Mouse (Mus musculus): ENCODE results near the gene Gstp2. TPM values are rescaled to one million over a fixed set of nuclear protein-coding genes. Genes with fewer than 3 reads are reported as not detected.

The Gstp2 gene
- polyA plus RNA-seq (2012; fragmentation: generic; extraction: Trizol) = 6.7 TPM

GRCm38 (mm10) chr19:4045966-4046865, at the start of gene Gstp2:
Gene Gstp2, minus strand, starts transcription at chr19:4046023.
- no peak for TF ChIP-seq REST (IDR thresholded peaks at IDR 0.05; ENCODE audit: insufficient read depth, insufficient read length)
- TF ChIP-seq TCF3 (IDR thresholded peaks at IDR 0.05; ENCODE audit: insufficient read length, low read depth) = no peak
- TF ChIP-seq MAX (IDR thresholded peaks at IDR 0.05; ENCODE audit: low read depth) = no peak
- TF ChIP-seq POLR2A (IDR thresholded peaks at IDR 0.05; ENCODE audit: insufficient read length, low read depth) = peak; percentile 31
- TF ChIP-seq POLR2AphosphoS2 (IDR thresholded peaks at IDR 0.05; ENCODE audit: insufficient read length, low read depth) = no peak
- TF ChIP-seq MYOG (IDR thresholded peaks at IDR 0.05; ENCODE audit: control insufficient read depth in 1 of 3, insufficient read depth in 1 of 3, insufficient read length in 2 of 3, low read depth in 2 of 3) = peak in 1 of 3 experiments; percentile 21
- no peak for TF ChIP-seq USF1 (IDR thresholded peaks at IDR 0.05; ENCODE audit: low read depth)
- TF ChIP-seq E2F4 (IDR thresholded peaks at IDR 0.05; ENCODE audit: insufficient read depth) = no peak
- no peak for TF ChIP-seq SRF (IDR thresholded peaks at IDR 0.05; ENCODE audit: control insufficient read depth, insufficient read length, low read depth)
- 0 out of 2 replicates have a peak, but pooled peaks have one; percentile 20 for TF ChIP-seq CEBPB (IDR thresholded peaks at IDR 0.05; ENCODE audit: insufficient read depth, poor library complexity, severe bottlenecking)
- no peak for TF ChIP-seq TCF12 (IDR thresholded peaks at IDR 0.05; ENCODE audit: insufficient read depth, poor library complexity, severe bottlenecking)
- peak in 1 of 3 experiments; percentile 67 for TF ChIP-seq MYOD1 (IDR thresholded peaks at IDR 0.05; ENCODE audit: control insufficient read depth in 1 of 3, insufficient read length in 2 of 3, low read depth in 2 of 3)
- Histone ChIP-seq H3K4me3 (no peak within 1 kb of the TSS), H3ac (ENCODE audit: control insufficient read depth, insufficient read length) (no peak within 1 kb of the TSS), H3K27me3 (ENCODE audit: control insufficient read depth, insufficient read depth, insufficient read length) (no peaks in the 10 kb centered on the region), H3K79me2 (ENCODE audit: control insufficient read depth, insufficient read depth) (no peaks in the 10 kb centered on the region), H3K4me2 (ENCODE audit: low read depth) (peak within 1 kb of the TSS; percentile 48), H3K36me3 (ENCODE audit: control insufficient read depth, insufficient read depth) (no peaks in the 10 kb centered on the region)

- TF ChIP-seq CEBPB (IDR thresholded peaks at IDR 0.05; ENCODE audit: insufficient read depth, poor library complexity, severe bottlenecking) (peak; percentile 63; the same call in 1 of the 2 replicates), SRF (IDR thresholded peaks at IDR 0.05; ENCODE audit: control insufficient read depth, insufficient read length, low read depth) (no peak)
- H3K4me3 ChIP-seq = no peak overlapping the region
- H3ac ChIP-seq (ENCODE audit: control insufficient read depth, insufficient read length) = no peak overlapping the region
- H3K79me2 ChIP-seq (ENCODE audit: control insufficient read depth, insufficient read depth) = peaks cover 11% of the 10 kb centered on the region
- H3K4me2 ChIP-seq (ENCODE audit: low read depth) = peak overlapping the region; percentile 70
- no peaks in the 10 kb centered on the region for H3K27me3 ChIP-seq (ENCODE audit: control insufficient read depth, insufficient read depth, insufficient read length)
- no peaks in the 10 kb centered on the region for H3K36me3 ChIP-seq (ENCODE audit: control insufficient read depth, insufficient read depth)
Measured at GRCm38 (mm10) chr19:4094774-4095303, 49.0 kb upstream of the Gstp2 start.

GRCm38 (mm10) chr19:4094348-4094747, 48.5 kb upstream of the Gstp2 start:
- no peaks in the 10 kb centered on the region for H3K36me3 ChIP-seq (ENCODE audit: control insufficient read depth, insufficient read depth)
- H3K4me2 ChIP-seq (ENCODE audit: low read depth) = peak overlapping the region; percentile 70
- TF ChIP-seq POLR2AphosphoS2 (IDR thresholded peaks at IDR 0.05; ENCODE audit: insufficient read length, low read depth) = no peak
- TF ChIP-seq REST (IDR thresholded peaks at IDR 0.05; ENCODE audit: insufficient read depth, insufficient read length) = no peak
- TF ChIP-seq TCF12 (IDR thresholded peaks at IDR 0.05; ENCODE audit: insufficient read depth, poor library complexity, severe bottlenecking) = peak; percentile 44
- no peak for TF ChIP-seq CEBPB (IDR thresholded peaks at IDR 0.05; ENCODE audit: insufficient read depth, poor library complexity, severe bottlenecking)
- TF ChIP-seq MYOD1 (IDR thresholded peaks at IDR 0.05; ENCODE audit: control insufficient read depth in 1 of 3, insufficient read length in 2 of 3, low read depth in 2 of 3) = peak; percentile 59 to 91 (median 75)
- TF ChIP-seq POLR2A (IDR thresholded peaks at IDR 0.05; ENCODE audit: insufficient read length, low read depth) = peak; percentile 23
- peak; percentile 3 to 87 (median 83) for TF ChIP-seq MYOG (IDR thresholded peaks at IDR 0.05; ENCODE audit: control insufficient read depth in 1 of 3, insufficient read depth in 1 of 3, insufficient read length in 2 of 3, low read depth in 2 of 3)
- H3K79me2 ChIP-seq (ENCODE audit: control insufficient read depth, insufficient read depth) = peaks cover 11% of the 10 kb centered on the region
- no peak overlapping the region for H3ac ChIP-seq (ENCODE audit: control insufficient read depth, insufficient read length)
- H3K4me3 ChIP-seq = no peak overlapping the region
- H3K27me3 ChIP-seq (ENCODE audit: control insufficient read depth, insufficient read depth, insufficient read length) = no peaks in the 10 kb centered on the region

- Histone ChIP-seq H3K36me3 (ENCODE audit: control insufficient read depth, insufficient read depth) (no peaks in the 10 kb centered on the region), H3K4me3 (no peak overlapping the region), H3ac (ENCODE audit: control insufficient read depth, insufficient read length) (no peak overlapping the region), H3K4me2 (ENCODE audit: low read depth) (peak overlapping the region; percentile 70), H3K79me2 (ENCODE audit: control insufficient read depth, insufficient read depth) (peaks cover 11% of the 10 kb centered on the region), H3K27me3 (ENCODE audit: control insufficient read depth, insufficient read depth, insufficient read length) (no peaks in the 10 kb centered on the region)
- TF ChIP-seq POLR2A (IDR thresholded peaks at IDR 0.05; ENCODE audit: insufficient read length, low read depth) (peak; percentile 9), POLR2AphosphoS2 (IDR thresholded peaks at IDR 0.05; ENCODE audit: insufficient read length, low read depth) (no peak)
Measured at GRCm38 (mm10) chr19:4093772-4094171, 47.9 kb upstream of the Gstp2 start.

- no peaks in the 10 kb centered on the region for H3K27me3 ChIP-seq (ENCODE audit: control insufficient read depth, insufficient read depth, insufficient read length)
- H3K36me3 ChIP-seq (ENCODE audit: control insufficient read depth, insufficient read depth) = no peaks in the 10 kb centered on the region
- H3ac ChIP-seq (ENCODE audit: control insufficient read depth, insufficient read length) = no peak overlapping the region
- TF ChIP-seq REST (IDR thresholded peaks at IDR 0.05; ENCODE audit: insufficient read depth, insufficient read length) (no peak), TCF3 (IDR thresholded peaks at IDR 0.05; ENCODE audit: insufficient read length, low read depth) (peak; percentile 4), CEBPB (IDR thresholded peaks at IDR 0.05; ENCODE audit: insufficient read depth, poor library complexity, severe bottlenecking) (peak; percentile 96), E2F4 (IDR thresholded peaks at IDR 0.05; ENCODE audit: insufficient read depth) (no peak), MYOD1 (IDR thresholded peaks at IDR 0.05; ENCODE audit: control insufficient read depth in 1 of 3, insufficient read length in 2 of 3, low read depth in 2 of 3) (peak; percentile 67 to 78 (median 75)), MAX (IDR thresholded peaks at IDR 0.05; ENCODE audit: low read depth) (no peak), POLR2AphosphoS2 (IDR thresholded peaks at IDR 0.05; ENCODE audit: insufficient read length, low read depth) (no peak), POLR2A (IDR thresholded peaks at IDR 0.05; ENCODE audit: insufficient read length, low read depth) (no peak), MYOG (IDR thresholded peaks at IDR 0.05; ENCODE audit: control insufficient read depth in 1 of 3, insufficient read depth in 1 of 3, insufficient read length in 2 of 3, low read depth in 2 of 3) (peak in 2 of 3 experiments; percentile 19 to 66), SRF (IDR thresholded peaks at IDR 0.05; ENCODE audit: control insufficient read depth, insufficient read length, low read depth) (no peak), TCF12 (IDR thresholded peaks at IDR 0.05; ENCODE audit: insufficient read depth, poor library complexity, severe bottlenecking) (peak; percentile 12), USF1 (IDR thresholded peaks at IDR 0.05; ENCODE audit: low read depth) (no peak)
- peak overlapping the region; percentile 70 for H3K4me2 ChIP-seq (ENCODE audit: low read depth)
- peaks cover 3% of the 10 kb centered on the region for H3K79me2 ChIP-seq (ENCODE audit: control insufficient read depth, insufficient read depth)
- H3K4me3 ChIP-seq = no peak overlapping the region
Measured at GRCm38 (mm10) chr19:4092750-4093149, 46.9 kb upstream of the Gstp2 start.

Data from myocyte (in vitro differentiated cells).